Mouse (Mus musculus) limb, embryonic 10.5 days (tissue): Measurements from ENCODE around the gene Cyfip1. TPM values are rescaled to one million over a fixed set of nuclear protein-coding genes. Genes with fewer than 3 reads are reported as not detected.

Experiments
- DNase-seq: peaks from one replicate; pipeline ENCODE4 v3.0.0-alpha.2; 2017; ENCODE audit warnings: low spot score
- H3K27ac ChIP-seq: fragments of 300-500 bp; sonication (generic); 2 replicates; pipeline ENCODE4 v1.5.1; 2016; ENCODE audit warnings: mild to moderate bottlenecking
- H3K27me3 ChIP-seq: fragments of 300-500 bp; sonication (generic); 2 replicates; pipeline ENCODE4 v1.6.1; 2016; ENCODE audit warnings: low read depth, mild to moderate bottlenecking; ENCODE audit not compliant: poor library complexity, severe bottlenecking
- H3K36me3 ChIP-seq: fragments of 300-500 bp; sonication (generic); 2 replicates; pipeline ENCODE4 v1.6.1; 2016; ENCODE audit warnings: mild to moderate bottlenecking, moderate library complexity
- H3K4me1 ChIP-seq: fragments of 300-500 bp; sonication (generic); 2 replicates; pipeline ENCODE4 v1.6.1; 2016
- H3K4me3 ChIP-seq: fragments of 300-500 bp; sonication (generic); 2 replicates; pipeline ENCODE4 v1.5.1; 2016; ENCODE audit warnings: mild to moderate bottlenecking, moderate library complexity
- H3K9me3 ChIP-seq: fragments of 300-500 bp; sonication (generic); replicated peaks from 2 replicates; pipeline ENCODE4 v1.6.1; 2016; ENCODE audit warnings: mild to moderate bottlenecking
- WGBS: fragments of 180-500 bp; shearing (Covaris S2); methylation state at CpG from one replicate; pipeline ENCODE4 v1.1.7; 2016; 5-methylcytosine and 5-hydroxymethylcytosine counted together
- polyA plus RNA-seq: library from polyadenylated mRNA; unstranded; fragments of >200 nt; fragmentation: Nextera tagmentation; extraction: Ambion mirVana; gene quantifications from 2 replicates; pipeline ENCODE4 v1.2.1, GENCODE M21; 2016

Cyfip1 gene
- polyA plus RNA-seq, 1 experiment from 2014 or later, result 117 TPM

GRCm38 (mm10) chr7:55968258-55968901 is 126.8 kb downstream of the Cyfip1 start:
- no peak for DNase-seq
- Histone ChIP-seq H3K27ac (no peak overlapping the region), H3K9me3 (no peaks in the 10 kb centered on the region), H3K4me3 (peak overlapping the region; percentile 24), H3K27me3 (no peaks in the 10 kb centered on the region), H3K4me1 (peaks cover 9% of the 10 kb centered on the region), H3K36me3 (no peaks in the 10 kb centered on the region)
- 45% methylated on average over 16 of the region's 16 CpGs for WGBS

- DNase-seq, result no peak
- WGBS, result 68% methylated on average over 1 of the region's 1 CpGs
- H3K27me3 ChIP-seq, result no peaks in the 10 kb centered on the region
- H3K36me3 ChIP-seq, result 0 out of 2 replicates have a peak, but pooled peaks cover 3% of the 10 kb centered on the region
- no peak overlapping the region for H3K4me3 ChIP-seq
- peaks cover 9% of the 10 kb centered on the region for H3K4me1 ChIP-seq
- no peaks in the 10 kb centered on the region for H3K9me3 ChIP-seq
- H3K27ac ChIP-seq, result no peak overlapping the region
These were observed 127.9 kb downstream of the Cyfip1 start for GRCm38 (mm10) chr7:55969415-55969814.

- no peak for DNase-seq
- no peak overlapping the region for H3K4me3 ChIP-seq
- no peaks in the 10 kb centered on the region for H3K27me3 ChIP-seq
- no peaks in the 10 kb centered on the region for H3K9me3 ChIP-seq
- peaks cover 11% of the 10 kb centered on the region for H3K36me3 ChIP-seq
- H3K27ac ChIP-seq, result no peak overlapping the region
- H3K4me1 ChIP-seq, result no peaks in the 10 kb centered on the region
- 94% methylated on average over 2 of the region's 2 CpGs for WGBS
These were observed 132.9 kb downstream of the Cyfip1 start for GRCm38 (mm10) chr7:55974429-55974828.

- H3K4me1 ChIP-seq, result no peaks in the 10 kb centered on the region
- WGBS, result 94% methylated on average over 2 of the region's 2 CpGs
- no peak for DNase-seq
These were observed 140.0 kb downstream of the Cyfip1 start for GRCm38 (mm10) chr7:55981511-55981910.

More at GRCm38 (mm10) chr7:55981511-55981910, 140.0 kb downstream of the Cyfip1 start:
- Histone ChIP-seq H3K36me3 (peaks cover 16% of the 10 kb centered on the region), H3K27me3 (no peaks in the 10 kb centered on the region), H3K27ac (no peak overlapping the region), H3K4me3 (no peak overlapping the region), H3K9me3 (no peaks in the 10 kb centered on the region)

Other genes starting within 250 kb of the Cyfip1 start
- gene Siglech, start 73.6 kb upstream of the Cyfip1 start, polyA plus RNA-seq, result 0.20 and 0.29 TPM in 2 replicates
- 30.9 and 38.1 TPM in 2 replicates for gene Tubgcp5, start 47.6 kb upstream of the Cyfip1 start, polyA plus RNA-seq
- 46.1 and 46.4 TPM in 2 replicates for gene Nipa2, start 120.7 kb downstream of the Cyfip1 start, polyA plus RNA-seq
- gene Nipa1, start 178.2 kb downstream of the Cyfip1 start, polyA plus RNA-seq, result 5.2 and 5.9 TPM in 2 replicates
- 17.5 and 22.2 TPM in 2 replicates for gene Herc2, start 208.5 kb downstream of the Cyfip1 start, polyA plus RNA-seq